Mouse (Mus musculus) thymus, postnatal 25 days (tissue): Measurements from ENCODE around the gene Itga5.

Source experiments
- DNase-seq: peaks from one replicate; pipeline ENCODE4 v3.0.0; 2022

Gene Itga5

DNA sequence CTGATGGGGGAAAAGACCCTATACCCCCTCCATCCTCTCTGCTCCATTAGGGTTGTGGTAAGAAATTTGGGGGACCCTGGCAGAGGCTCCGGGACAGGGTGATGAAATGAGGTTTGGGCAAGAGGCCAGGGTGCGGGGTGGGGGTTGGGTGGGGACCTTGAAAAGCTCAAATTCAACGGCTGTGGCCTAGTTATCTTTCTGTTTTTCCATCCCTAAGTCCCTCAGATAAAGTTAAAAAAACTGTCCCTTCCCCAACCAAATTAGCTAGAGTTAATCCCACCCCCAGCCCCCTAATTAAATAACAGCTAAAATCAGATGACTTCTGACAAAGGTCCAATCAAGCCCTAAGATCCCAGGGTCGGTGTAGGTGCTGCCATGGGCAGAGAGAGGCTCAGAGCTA is 1.8 kb downstream of the Itga5 start:
- no peak for DNase-seq

DNA sequence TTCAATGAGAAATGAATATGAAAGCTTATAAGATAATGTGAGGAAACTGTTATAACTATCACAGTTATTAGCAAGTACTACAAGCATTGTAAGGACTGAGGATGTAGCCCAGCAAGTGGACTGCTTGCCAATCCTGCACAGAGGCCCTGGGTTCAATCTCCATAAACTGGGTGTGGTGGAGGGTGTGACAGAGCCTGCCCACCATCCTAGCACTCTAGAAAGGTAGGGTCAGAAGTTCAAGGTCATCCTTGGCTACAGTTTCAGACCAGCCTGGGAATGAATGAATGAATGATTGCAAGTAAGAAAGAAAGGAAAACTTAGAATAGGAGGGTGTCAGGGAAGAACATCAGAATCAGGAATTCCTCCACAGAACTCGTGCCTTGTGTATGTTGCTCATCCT is 2.8 kb downstream of the Itga5 start:
- no peak for DNase-seq

DNA sequence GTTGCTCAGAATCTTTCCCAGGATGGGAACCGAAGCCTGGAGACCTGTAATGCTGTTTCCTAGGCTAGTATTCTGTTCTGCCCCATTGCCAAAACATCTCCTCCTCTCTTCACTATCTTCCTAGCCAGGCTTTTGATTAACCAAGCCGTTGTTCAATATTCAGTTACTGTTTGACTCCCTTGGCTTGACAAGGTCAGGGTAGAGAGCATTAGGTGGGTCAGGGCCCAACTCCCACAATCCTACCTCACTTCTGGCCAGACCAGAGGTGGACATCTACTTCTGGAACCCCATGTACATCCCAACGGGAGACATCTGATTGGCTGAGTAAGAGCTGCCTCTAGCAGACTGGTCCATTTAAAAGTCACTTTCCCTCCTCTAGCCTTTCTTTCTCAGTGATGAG is 3.6 kb downstream of the Itga5 start:
- DNase-seq = no peak

DNA sequence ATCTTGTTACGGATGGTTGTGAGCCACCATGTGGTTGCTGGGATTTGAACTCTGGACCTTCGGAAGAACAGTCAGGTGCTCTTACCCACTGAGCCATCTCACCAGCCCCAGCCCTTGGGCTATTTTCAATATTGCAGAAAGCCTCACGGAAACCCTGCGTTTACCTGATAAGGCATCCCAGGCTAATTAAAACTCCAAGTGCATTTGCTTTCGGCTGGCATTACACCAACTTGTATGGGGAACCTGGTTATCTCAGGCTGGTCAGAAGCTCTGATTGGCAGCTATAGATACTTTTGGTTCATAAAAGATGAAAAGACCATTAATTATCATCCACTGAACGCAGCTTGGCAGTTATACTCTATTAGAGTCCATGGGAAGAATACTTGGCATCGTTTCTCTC is 4.2 kb downstream of the Itga5 start:
- DNase-seq = no peak

DNA sequence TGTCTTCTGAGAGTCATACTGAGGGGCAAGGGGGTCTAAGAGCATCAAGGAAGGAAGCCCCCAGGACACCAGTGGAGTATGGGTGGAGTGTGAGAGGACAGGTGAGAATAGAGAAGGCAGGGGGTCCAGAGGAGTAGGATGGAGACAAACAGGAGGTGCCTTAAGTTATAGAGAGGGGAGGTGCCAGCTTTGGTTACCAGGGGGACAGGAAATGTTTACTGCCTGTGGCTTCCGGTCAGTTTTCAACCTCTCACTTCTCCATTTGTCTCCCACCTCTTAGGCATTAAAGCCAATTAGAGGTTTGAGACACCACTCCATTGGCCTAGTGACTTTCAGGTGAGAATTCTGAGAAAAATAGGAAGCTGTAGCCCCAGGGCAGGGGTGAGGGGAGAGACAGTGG is 5.3 kb downstream of the Itga5 start:
- DNase-seq = no peak

DNA sequence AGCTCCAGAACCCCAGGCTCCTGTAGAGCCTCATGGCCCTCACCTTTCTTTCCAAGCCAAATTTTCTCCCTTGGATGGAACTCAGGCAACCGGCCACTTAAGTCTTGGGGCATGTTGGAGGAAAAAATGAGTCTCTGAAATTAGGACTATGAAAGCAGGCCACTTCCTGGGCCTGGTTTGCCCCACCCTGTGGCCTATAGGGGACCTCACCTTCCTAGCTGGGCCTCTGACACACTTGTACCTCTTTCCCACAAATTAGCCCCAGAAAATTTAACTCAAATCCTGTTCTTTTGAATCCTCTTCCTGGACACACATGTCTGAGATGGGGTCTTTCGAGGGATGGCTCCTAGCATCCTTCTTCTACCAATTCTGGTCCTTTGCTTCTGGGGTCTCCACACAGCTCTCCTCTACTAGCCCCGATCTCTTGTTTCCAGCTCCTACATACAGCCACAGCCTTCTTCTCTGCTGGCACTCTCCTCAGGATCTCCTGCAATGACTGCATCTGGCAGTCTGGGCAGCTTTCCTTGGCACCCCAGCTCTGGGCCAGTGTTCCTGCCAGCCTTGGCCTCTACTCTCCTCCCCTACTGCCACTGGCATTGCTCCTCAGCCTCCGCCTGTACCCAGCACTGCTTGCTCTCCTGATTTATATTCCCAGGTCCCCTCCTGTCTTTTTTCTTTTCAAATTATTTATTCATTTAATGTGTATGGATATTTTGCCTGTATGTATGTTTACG is 6.5 kb downstream of the Itga5 start:
- no peak for DNase-seq

DNA sequence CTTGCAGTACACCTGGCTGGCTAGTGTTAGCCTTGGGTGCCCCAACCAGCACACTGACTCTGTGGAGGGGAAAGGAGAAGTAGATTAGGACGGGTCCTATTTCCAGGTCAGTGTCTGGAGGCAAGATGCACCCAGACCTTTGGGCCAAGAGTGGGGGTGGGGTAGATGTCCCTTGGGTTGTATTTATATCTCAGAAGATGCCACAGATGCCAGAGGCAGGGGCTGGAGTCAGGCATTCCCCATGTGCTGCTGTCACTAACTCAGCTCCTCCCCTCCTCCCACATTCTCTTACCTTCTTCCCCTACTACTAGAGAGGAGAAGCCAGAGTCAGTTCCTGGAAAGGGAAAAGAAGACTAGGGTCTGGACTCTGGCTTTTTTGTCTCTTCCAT is 7.4 kb downstream of the Itga5 start:
- DNase-seq = no peak

DNA sequence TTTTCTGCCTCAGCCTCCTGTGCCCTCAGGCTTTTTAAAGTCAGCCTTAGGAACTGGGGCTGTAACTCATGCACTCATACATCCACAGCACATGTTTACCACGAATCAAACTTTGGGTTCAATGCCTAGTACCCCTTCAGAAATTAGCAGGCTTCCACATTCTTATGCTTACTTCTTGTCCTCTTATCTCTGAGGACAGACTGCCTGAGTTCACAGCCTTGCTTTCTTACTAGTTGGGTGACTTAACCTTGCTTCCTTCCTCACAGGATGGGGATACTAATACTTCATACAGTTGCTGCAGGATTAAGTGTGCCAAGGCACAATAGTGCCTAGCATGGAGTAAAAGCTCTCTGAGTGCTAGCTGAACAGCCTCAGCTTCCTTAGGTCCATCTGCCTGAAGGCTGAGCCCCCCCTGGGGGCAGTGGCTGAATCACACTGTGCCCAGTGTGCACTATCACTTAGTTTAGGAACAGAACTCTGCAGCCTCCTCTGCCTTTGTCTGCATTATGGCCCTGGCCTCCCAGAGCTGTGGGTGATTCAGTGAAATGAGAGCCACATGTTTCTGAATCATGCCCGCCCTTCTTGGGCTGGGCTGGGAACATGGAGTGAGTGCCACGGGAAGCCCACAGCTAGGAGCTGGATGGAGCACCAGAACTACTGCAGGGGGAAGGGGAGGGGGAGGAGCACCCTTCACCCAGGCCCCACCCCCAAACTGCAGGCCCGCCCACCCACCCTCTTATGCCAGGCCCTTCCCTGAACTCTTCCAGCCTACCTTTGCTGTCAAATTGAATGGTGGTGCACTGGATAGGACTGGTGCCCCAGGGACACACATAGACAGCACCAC is 8.1 kb downstream of the Itga5 start:
- DNase-seq = no peak

DNA sequence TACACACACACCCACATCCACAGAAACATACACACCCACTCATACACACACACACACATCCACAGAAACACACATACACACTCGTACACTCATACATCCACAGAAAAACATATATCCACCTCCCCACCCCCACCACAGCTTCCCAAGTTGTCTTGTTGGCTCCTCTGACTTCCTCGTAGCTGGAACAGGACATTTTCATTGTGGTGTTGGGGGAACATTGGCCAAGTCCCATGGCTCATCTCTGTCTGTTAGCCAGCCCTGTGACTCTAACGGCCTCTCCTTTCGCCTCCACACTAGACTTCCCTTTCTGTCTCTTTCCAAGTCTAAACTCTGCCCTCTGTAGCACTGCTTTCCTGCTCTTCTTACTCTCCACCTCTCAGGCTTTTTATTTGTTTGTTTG is 8.7 kb downstream of the Itga5 start:
- DNase-seq = no peak

DNA sequence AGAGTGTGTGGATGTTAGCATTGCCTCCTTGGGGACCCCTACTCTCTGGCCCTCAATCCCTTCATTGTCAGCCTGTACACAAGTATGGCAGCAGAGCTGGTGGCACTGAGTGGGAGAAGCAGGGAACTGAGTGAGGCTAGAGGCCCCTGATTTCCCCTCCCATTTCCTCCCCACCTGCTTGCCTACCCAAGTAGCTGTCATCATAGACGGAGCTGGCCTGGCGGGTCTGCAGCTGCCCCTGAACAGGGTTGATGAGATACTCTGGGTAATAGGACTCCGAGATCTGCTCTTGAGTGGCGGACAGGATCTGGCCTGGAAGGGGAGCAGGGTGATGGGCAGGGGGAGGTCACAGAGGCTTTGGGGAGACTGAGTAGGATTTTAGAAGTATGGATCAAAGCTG is 10.4 kb downstream of the Itga5 start:
- DNase-seq = peak; percentile 27

DNA sequence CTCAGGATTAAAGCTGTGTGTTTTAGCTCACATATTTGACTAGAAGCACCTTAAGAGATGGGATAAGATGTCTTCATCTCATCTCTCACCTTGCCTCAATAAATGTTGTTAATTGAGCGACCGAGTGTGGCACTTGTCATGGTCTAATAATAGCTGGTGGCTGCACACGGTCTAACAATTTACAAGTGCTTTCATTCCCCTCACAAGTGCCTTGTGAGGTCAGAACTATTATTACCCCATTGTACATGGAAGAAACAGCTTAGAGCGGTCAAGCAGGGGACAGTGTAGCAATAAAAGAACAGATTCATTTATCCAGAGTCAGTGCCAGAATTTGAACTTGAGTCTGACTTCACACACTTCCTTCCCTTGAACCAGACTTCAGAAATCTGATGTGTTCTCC is 11.1 kb downstream of the Itga5 start:
- no peak for DNase-seq

DNA sequence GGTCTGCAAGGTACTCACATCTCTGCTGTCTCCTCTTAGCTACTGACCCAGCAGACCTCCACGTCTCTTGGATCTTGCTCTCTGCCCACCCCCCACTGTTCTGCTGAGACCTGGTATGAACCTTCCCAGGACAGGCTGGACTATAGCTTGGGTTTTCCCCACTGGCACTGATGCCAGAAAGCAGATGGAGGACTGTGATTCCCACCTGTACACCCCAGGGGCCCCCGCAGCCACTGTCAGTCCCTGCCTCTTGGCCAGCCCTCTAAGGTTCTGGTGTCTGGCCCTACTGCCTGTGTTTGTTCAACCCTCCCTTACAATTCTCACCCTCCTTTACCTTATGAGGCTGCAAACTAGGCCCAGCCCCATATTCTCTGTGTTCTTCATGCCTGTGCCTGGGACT is 11.9 kb downstream of the Itga5 start:
- no peak for DNase-seq

DNA sequence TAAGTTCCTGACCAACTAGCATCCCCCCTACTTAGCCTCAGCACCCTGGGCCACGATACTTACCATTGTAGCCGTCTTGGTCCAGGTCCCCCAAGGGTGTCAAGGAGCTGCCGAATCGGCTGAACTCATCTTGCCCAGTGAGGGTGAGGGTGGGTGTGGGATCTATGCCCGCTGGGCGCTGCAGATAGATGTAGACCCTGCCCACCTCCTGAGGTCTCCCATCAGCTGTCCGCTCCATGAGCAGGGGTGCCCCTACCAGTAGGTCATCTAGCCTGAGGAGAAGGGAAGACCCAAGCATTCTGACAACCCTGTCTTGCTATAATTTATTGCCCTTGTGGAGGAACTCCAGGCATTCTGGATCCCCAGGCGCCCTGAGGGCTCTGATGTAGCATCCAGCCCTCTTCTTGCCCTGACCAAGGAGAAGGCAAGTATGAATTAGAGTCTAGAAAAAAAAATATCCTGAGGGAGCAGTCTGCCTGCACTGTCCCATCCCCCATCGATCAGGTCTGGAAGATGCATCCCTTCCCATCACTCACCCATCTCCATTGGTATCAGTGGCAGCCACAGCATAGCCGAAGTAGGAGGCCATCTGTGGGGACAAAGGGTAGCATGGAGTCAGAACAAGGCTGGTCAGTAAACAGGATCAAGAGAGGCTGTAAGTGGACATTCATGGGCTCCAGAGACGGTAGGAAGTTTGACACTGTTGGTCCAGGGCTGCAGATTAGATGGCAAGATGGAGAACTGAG is 12.9 kb downstream of the Itga5 start:
- no peak for DNase-seq

DNA sequence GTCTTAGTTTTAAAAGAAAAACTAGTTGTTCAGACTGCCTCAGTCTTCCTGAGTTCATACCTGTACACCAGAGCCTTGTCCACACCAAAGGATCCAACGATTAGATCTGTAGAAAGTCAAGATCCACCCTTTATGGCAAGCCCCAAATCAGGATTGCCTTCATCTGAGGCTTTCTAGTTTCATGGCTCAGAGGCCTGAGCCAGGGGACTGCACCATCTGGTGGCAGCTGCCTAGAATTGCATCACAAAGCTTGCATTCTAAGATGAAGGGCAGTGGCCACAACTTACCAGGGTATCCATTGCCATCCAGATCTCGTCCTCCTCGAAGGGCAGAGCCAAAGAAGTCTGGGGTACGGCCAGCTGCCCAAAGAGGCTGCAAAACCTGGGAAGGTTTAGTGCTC is 13.7 kb downstream of the Itga5 start:
- DNase-seq = peak; percentile 53

DNA sequence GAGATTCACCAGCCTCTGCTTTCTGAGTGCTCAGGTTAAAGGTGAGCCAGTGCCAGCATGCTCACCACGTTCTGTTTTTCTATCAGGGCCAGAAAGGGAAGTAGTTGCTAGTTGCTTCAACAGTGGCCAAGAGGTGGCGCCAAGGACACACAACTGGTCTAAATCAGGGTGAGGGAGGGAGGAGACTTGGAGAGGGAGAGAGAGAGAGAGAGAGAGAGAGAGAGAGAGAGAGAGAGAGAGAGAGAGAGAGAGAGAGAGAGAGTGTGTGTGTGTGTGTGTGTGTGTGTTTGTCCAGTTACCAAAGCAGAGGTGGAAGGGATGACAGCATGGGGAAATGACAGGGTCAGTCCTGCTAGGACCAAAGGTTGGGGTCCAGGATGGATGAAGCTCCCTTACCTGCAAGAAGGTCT is 19.3 kb downstream of the Itga5 start:
- peak; percentile 64 for DNase-seq

DNA sequence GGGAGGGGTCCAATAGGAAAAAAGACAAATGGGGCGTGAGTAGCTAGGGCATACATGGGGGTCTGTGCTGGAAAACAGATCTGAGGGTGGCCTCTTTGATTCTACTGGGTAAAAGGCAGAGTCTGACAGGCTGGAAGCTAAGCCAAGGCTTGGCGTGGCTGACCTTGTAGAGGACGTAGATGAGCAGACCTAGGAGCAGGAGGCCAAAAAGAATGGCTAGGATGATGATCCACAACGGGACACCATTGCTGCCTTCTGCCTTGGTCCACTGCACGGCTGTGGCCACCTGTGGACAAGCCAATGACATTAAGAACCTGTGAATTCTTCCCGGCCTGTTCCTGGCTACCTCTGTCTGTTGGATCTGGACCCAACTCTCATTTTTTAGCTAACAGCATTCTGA is 20.8 kb downstream of the Itga5 start:
- no peak for DNase-seq

DNA sequence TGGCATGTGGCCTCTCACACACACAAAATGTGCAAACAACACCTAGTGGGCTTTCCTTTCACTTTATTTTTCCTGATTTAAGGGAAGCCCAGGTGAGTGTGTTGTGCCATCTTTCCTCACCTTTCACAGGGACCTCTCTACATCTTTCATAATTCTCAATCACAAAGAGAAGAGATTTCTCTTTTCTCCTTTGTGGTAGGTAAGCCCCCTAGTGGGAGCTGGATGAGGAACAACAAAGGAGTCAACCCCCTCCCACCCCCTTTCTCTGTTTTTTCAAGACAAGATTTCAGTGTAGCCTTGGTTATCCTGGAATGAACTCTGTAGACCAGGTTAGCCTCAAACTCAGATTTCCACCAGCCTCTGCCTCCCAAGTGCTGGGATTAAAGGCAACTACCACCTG is 23.0 kb downstream of the Itga5 start:
- DNase-seq = no peak

DNA sequence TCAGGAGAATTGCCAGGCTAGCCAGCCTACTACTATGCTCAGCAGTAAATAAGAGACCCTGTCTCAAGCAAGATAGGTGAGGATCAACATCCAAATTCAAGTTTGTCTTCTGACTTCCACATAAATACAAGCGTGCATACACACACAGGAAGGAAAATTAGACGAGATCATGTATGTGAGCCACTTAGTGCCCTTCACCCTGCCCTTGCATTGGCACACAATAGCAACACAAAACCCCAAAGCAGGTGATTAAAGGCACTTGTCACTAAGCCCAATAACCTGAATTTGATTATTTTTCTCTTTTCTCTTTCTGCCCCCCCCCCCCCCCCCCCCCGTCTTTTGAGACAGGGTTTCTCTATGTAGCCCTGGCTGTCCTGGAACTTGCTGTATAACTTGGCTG is 23.6 kb downstream of the Itga5 start:
- no peak for DNase-seq

DNA sequence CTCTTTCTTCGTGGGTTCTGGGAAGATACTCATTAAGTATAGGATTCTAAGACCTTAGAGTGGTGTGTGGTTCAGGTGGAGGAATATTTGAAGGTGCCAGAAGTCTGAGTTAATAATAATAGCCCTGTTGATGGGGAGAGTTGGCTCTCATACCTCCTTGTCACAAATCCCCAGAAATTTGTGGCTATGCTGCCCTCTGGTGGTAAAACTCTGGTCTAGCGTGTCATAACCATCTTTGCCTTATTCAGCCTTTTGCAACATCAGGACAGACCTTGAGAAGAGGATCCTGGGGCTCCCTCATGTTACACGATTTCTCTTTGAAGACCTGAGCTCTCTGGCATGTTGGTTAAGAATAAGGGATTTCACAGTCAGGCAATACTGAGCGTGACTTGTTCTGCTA is 24.1 kb downstream of the Itga5 start:
- peak; percentile 76 for DNase-seq

DNA sequence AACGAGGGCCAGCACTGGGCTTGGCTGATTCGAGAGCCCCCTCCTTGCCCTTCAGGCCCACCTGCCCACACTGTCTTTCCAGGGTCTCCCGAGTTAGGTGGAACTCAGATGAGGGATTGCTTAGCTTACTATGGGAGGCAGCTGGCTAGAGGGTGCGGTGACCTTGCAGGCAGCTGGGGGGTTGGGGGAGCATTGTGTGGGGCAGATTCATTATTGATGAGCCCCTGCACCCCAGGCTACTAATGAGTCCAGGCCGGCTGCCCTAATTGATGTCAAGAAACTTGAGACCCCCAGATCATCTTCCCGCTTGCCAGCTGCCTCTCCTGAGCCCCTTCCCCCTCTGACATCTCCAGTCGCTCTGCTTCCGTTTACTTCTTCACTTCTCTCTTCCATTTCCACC is 25.0 kb downstream of the Itga5 start:
- no peak for DNase-seq

DNA sequence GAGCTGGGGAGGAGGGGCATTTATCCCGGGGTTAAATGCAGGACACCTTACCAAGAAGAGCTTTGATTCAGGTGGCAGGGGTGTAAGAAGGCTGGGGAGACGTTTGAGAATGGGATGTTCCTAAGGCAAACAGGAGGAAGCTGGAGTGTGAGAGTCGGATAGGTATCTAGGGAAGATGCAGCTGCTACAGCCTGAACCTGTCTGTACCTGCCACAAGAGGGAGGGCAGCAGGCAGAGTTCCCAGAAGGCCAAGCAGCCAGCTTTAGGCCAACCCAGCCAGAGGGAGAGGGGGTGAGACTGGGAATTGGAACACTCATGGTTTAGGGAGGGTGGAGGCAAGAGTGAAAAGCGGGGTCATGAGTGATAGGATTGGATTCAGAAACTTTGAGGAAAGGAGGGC is 25.8 kb downstream of the Itga5 start:
- DNase-seq = no peak

DNA sequence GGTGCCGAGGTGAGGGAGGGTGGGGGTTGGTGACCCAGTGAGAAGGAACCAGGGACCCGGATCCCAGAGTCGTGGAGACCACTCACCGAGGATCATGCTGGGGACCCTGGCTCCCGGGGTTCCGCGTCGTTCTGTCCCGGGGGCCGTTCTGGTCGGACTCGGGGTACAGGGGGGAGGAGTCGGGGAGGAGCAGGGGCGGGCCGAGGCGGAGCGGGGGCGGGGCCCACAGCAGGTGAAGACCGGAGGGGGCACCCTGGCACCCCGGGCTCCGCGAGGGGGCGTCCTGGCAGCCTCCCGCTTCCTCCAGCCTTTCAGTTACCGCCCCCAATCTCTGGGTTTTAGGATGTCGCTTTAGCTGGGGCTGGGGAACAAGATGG is 26.6 kb downstream of the Itga5 start, which contains the start of gene Zfp385a:
Gene Zfp385a (minus strand): TSS at position 133 of the 377 bp plus-strand sequence.
- DNase-seq = peak; percentile 87

DNA sequence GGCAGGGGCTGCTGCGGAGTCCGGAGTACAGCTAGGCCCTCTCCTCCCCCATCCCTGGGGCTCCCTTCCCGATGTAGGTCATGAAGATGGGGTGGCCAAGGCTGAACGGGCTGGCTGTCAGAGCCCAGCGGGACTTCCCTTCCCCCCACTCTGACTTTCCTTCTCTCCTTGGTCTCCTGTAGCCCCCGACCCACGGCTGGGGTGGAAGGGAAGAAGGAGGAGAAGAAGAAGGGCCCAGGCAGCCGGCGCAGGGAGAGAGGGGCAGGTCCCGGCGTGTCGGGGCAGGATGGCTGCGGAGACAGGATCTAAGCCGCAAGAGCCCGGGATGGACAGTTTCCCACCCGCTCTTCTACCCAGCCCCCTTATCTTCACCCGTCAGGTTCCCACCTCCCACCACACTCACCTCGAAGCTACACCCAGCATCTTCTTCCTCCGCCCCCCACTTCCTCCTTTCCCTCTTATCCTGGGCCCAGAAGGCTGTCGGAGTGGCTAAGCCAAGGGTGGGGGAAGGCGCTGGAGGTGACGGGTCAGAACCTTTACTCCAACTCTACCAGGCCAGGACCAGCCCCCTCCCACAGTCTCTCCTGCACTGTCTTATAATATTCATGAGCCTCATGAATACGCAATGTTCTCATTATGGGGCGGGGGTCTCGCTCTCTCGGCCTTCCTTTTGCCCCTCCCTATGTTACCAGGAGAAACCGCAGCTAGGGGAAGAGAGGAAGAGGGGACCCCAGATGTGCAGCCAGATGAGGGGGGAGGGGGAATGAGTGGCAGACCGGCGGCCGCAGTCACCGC is 27.2 kb downstream of the Itga5 start:
- peak; percentile 40 for DNase-seq
